14 mouse cellular contexts compared by ENCODE assay signal in the genomic region with DNA sequence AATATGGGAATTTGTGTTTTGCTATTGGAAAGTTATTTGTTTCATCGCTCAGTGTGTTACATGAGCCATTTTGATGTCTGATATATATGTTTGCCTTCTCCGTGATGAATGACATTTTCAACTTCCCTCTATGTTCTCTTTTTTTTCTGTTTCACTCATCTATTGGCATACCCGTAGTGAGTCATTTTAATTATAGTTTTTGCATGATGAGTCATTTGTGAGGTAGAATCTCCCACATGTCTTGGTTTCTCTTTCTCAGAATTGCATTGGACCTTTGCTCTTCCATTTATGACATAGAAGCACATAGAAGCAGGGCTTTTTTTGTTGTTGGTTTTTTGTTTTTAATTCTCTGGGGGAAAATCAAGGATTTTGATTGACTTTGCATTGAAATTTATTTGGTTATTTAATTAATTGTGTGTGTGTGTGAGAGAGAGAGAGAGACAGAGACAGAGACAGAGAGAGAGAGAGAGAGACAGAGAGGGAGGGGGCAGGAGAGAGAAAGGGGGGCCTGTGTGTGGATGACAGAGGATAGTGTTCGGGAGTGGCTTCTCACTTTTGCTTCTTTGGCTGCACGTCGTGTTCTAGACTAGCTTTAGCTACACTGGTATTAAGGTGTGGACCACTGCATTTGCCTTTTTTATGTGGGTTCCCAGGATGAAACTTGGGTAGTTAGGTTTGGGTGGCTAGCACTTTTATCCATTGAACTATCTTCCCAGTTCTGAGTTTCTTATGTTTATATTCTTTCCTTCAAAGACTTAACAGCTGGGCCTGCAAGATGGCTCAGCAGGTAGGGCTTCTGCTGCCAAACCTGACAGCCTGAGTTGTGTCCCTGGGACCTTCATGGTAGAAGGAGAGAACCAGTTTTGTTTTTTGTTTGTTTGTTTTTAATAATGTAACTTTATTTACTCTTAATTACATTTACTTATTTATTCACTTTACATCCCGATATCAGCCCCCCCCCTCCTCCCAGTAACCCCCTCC. TPM values are rescaled to one million over a fixed set of nuclear protein-coding genes. Genes with fewer than 3 reads are reported as not detected.
A peak's percentile ranks its signal among the peaks of the same experiment; 100 is the strongest.
DNase-seq lines count a peak whose midpoint lies in the region; TF ChIP-seq lines count a peak whose summit lies in the region.
"Had no signal": no experiment of that assay in that cellular context is flagged by ENCODE, and none has a peak within 500 bp of the region (broad histone marks: within the 10 kb centered on the region; RNA-seq: fewer than 3 reads in every experiment).

No protein-coding gene starts in this region.

- H3K36me3 ChIP-seq in MEL (ENCODE audit: control insufficient read depth in 1 of 2, insufficient read depth in 2 of 2, low read length in 2 of 2), result peaks cover 0 to 30% of the 10 kb centered on the region in 2 experiments; a peak in 3 of 4 replicates
- no peaks in the 10 kb centered on the region for H3K36me3 ChIP-seq in splenic B cell, adult 2 months (ENCODE audit: control insufficient read depth, insufficient read depth, low read length, poor library complexity, severe bottlenecking)
- H3K36me3 ChIP-seq: hindbrain, embryonic 12.5 days; limb, embryonic 12.5 days had no signal

- peaks cover 32% of the 10 kb centered on the region for H3K79me2 ChIP-seq in MEL (ENCODE audit: control insufficient read depth, insufficient read depth, low read length, poor library complexity)

- TF ChIP-seq EP300 in MEL (IDR thresholded peaks at IDR 0.05; ENCODE audit: low read depth in 1 of 2, low read length in 2 of 2), result peak in 1 of 2 experiments; percentile 60; a peak in 2 of 4 replicates

- TF ChIP-seq CTCF in MEL (IDR thresholded peaks at IDR 0.05 in 2 of 3, conservative IDR thresholded peaks at IDR 0.05 in 1 of 3; ENCODE audit: control insufficient read depth in 1 of 3, insufficient read depth in 1 of 3, low read depth in 2 of 3, low read length in 3 of 3, poor library complexity in 1 of 3, severe bottlenecking in 1 of 3), result no peak

- peak overlapping the region; percentile 54 for H3K27ac ChIP-seq in MEL (ENCODE audit: control insufficient read depth, low read depth, low read length)
- H3K27ac ChIP-seq: hindbrain, embryonic 12.5 days; limb, embryonic 12.5 days had no signal

- peak; percentile 70 for DNase-seq in MEL (ENCODE audit: low read depth, low spot score)
- DNase-seq in cerebellum, adult 11-12 months, result peak; percentile 75
- peak; percentile 83 for DNase-seq in induced T-regulatory cell, adult 2 months (ENCODE audit: low read depth)
- DNase-seq in splenic B cell, adult 2 months (ENCODE audit: low read depth, low spot score), result peak; percentile 48
- no peak for DNase-seq in lung, postnatal 4 days
- DNase-seq in gastrocnemius, postnatal 4 days (ENCODE audit: low spot score in 2 of 2), result no peak
- DNase-seq in lung, postnatal 36 days, result no peak
- DNase-seq: gastrocnemius, postnatal 25 days; kidney, postnatal 36 days; lung, adult 2 months; midbrain, embryonic 14.5 days had no signal

- H3K4me1 ChIP-seq in MEL (ENCODE audit: control insufficient read depth in 1 of 2, insufficient read depth in 2 of 2, low read length in 2 of 2), result peaks cover 2 to 25% of the 10 kb centered on the region in 2 experiments
- H3K4me1 ChIP-seq: hindbrain, embryonic 12.5 days; limb, embryonic 12.5 days had no signal

- H3K4me3 ChIP-seq in MEL (ENCODE audit: control insufficient read depth in 1 of 2, insufficient read depth in 1 of 2, low read depth in 2 of 2, low read length in 2 of 2), result peak overlapping the region in 1 of 2 experiments; percentile 50; a peak in 2 of 4 replicates
- H3K4me3 ChIP-seq: erythroblast, embryonic 14.5 days; hindbrain, embryonic 12.5 days; limb, embryonic 12.5 days had no signal

- TF ChIP-seq RAD21 in MEL (IDR thresholded peaks at IDR 0.05; ENCODE audit: low read depth, low read length), result no peak

- no peaks in the 10 kb centered on the region for H3K27me3 ChIP-seq in MEL (ENCODE audit: control insufficient read depth in 1 of 2, insufficient read depth in 2 of 2, low read length in 2 of 2)
- no peaks in the 10 kb centered on the region for H3K27me3 ChIP-seq in splenic B cell, adult 2 months (ENCODE audit: control insufficient read depth, insufficient read depth, low read length, poor library complexity, severe bottlenecking)
- H3K27me3 ChIP-seq: hindbrain, embryonic 12.5 days; limb, embryonic 12.5 days had no signal

- H3K9me3 ChIP-seq in MEL (replicated peaks; ENCODE audit: insufficient read depth, low read length), result no peaks in the 10 kb centered on the region

- TF ChIP-seq POLR2A in MEL (IDR thresholded peaks at IDR 0.05; ENCODE audit: control insufficient read depth in 1 of 2, insufficient read depth in 1 of 2, low read depth in 1 of 2, low read length in 2 of 2, poor library complexity in 1 of 2), result no peak

- peak overlapping the region; percentile 14; the same call in 1 of the 2 replicates for H3K9ac ChIP-seq in MEL (ENCODE audit: control insufficient read depth, low read depth, low read length, poor library complexity, severe bottlenecking)
- H3K9ac ChIP-seq: hindbrain, embryonic 12.5 days; limb, embryonic 12.5 days had no signal

TF ChIP-seq in MEL, 35 proteins besides CTCF, POLR2A, EP300 and RAD21:
- TF ChIP-seq ZNF384 (IDR thresholded peaks at IDR 0.05; ENCODE audit: low read depth, low read length) (peak; percentile 77), MXI1 (IDR thresholded peaks at IDR 0.05; ENCODE audit: low read depth, low read length) (0 out of 2 replicates have a peak, but pooled peaks have one; percentile 30), HCFC1 (IDR thresholded peaks at IDR 0.05; ENCODE audit: low read depth, low read length) (no peak), MEF2A (IDR thresholded peaks at IDR 0.05; ENCODE audit: extremely low read depth, insufficient replicate concordance, low read depth, low read length, poor library complexity, severe bottlenecking) (no peak), TBP (IDR thresholded peaks at IDR 0.05; ENCODE audit: low read depth, low read length) (no peak), BHLHE40 (IDR thresholded peaks at IDR 0.05; ENCODE audit: borderline replicate concordance, low read depth, low read length) (no peak), CHD1 (IDR thresholded peaks at IDR 0.05; ENCODE audit: low read depth, low read length) (0 out of 2 replicates have a peak, but pooled peaks have one; percentile 20), E2F4 (IDR thresholded peaks at IDR 0.05; ENCODE audit: borderline replicate concordance, low read depth, low read length) (no peak), SIN3A (IDR thresholded peaks at IDR 0.05; ENCODE audit: low read length) (peak; percentile 20; the same call in 1 of the 2 replicates), CHD2 (IDR thresholded peaks at IDR 0.05; ENCODE audit: low read length) (no peak), RCOR1 (IDR thresholded peaks at IDR 0.05; ENCODE audit: low read depth, low read length) (no peak), JUND (IDR thresholded peaks at IDR 0.05; ENCODE audit: low read depth, low read length) (peak; percentile 84), ETS1 (IDR thresholded peaks at IDR 0.05; ENCODE audit: low read depth, low read length) (peak; percentile 82)

RNA-seq across cellular contexts. Expression of a gene that starts 11.0 kb away (rescaled TPM):
- total RNA-seq in MEL (2012; rRNA removed), result 25.9 and 31.3 TPM in 2 replicates
- polyA plus RNA-seq in MEL (2012; ENCODE audit: insufficient read depth in 1 of 2, insufficient read length in 2 of 2, low read depth in 1 of 2, low replicate concordance in 2 of 2, missing spikeins in 1 of 2), result 10 to 100 TPM; 52.3 to 57.9 TPM
- 10 to 100 TPM; 33.0 to 33.2 TPM for total RNA-seq in gastrocnemius, postnatal 4 days (2021)

Comparison
In these comparisons a context has a peak if more than half of its experiments do, and no peak if none do; other contexts are left out.
1. DNase-seq: peak in MEL (single experiment), cerebellum, adult 11-12 months (single experiment), induced T-regulatory cell, adult 2 months (single experiment) and splenic B cell, adult 2 months (single experiment); none in lung, postnatal 4 days (0 of 2), gastrocnemius, postnatal 4 days (0 of 2) and lung, postnatal 36 days (single experiment).